Mouse (Mus musculus): ENCODE results near the gene Usp17lc. TPM values are rescaled to one million over a fixed set of nuclear protein-coding genes. Genes with fewer than 3 reads are reported as not detected.

The Usp17lc gene
- polyA plus RNA-seq, 1 experiment from 2014 or later, result not detected

Small RNA genes within 50 kb of the gene (microRNA-seq; reads per million reads assigned to microRNA genes)
- not detected for gene Gm25774

Other genes with a start within 250 kb of the Usp17lc start
- not detected in 2 replicates for gene Olfr591, start 236.7 kb upstream of the Usp17lc start, polyA plus RNA-seq (2015; fragmentation: Nextera tagmentation; extraction: Ambion mirVana)
- not detected in 2 replicates for gene Olfr592, start 230.3 kb upstream of the Usp17lc start, polyA plus RNA-seq (2015; fragmentation: Nextera tagmentation; extraction: Ambion mirVana)
- not detected in 2 replicates for gene Olfr593, start 203.2 kb upstream of the Usp17lc start, polyA plus RNA-seq (2015; fragmentation: Nextera tagmentation; extraction: Ambion mirVana)
- gene Olfr594, start 198.1 kb upstream of the Usp17lc start, polyA plus RNA-seq (2015; fragmentation: Nextera tagmentation; extraction: Ambion mirVana), result not detected in 2 replicates
- gene Usp17ld, start 162.6 kb upstream of the Usp17lc start, polyA plus RNA-seq (2015; fragmentation: Nextera tagmentation; extraction: Ambion mirVana), result not detected in 2 replicates
- not detected in 2 replicates for gene Olfr596, start 109.4 kb upstream of the Usp17lc start, polyA plus RNA-seq (2015; fragmentation: Nextera tagmentation; extraction: Ambion mirVana)
- gene Olfr597, start 98.8 kb upstream of the Usp17lc start, polyA plus RNA-seq (2015; fragmentation: Nextera tagmentation; extraction: Ambion mirVana), result not detected in 2 replicates
- not detected in 2 replicates for gene Olfr598, start 91.5 kb upstream of the Usp17lc start, polyA plus RNA-seq (2015; fragmentation: Nextera tagmentation; extraction: Ambion mirVana)
- not detected in 2 replicates for gene Olfr599, start 79.2 kb upstream of the Usp17lc start, polyA plus RNA-seq (2015; fragmentation: Nextera tagmentation; extraction: Ambion mirVana)
- gene Olfr600, start 65.4 kb upstream of the Usp17lc start, polyA plus RNA-seq (2015; fragmentation: Nextera tagmentation; extraction: Ambion mirVana), result not detected in 2 replicates
- gene Olfr601, start 52.4 kb upstream of the Usp17lc start, polyA plus RNA-seq (2015; fragmentation: Nextera tagmentation; extraction: Ambion mirVana), result not detected in 2 replicates
- gene Olfr603, start 28.9 kb upstream of the Usp17lc start, polyA plus RNA-seq (2015; fragmentation: Nextera tagmentation; extraction: Ambion mirVana), result not detected in 2 replicates
- gene Olfr605, start 30.4 kb downstream of the Usp17lc start, polyA plus RNA-seq (2015; fragmentation: Nextera tagmentation; extraction: Ambion mirVana), result not detected in 2 replicates
- not detected in 2 replicates for gene Olfr606, start 34.0 kb downstream of the Usp17lc start, polyA plus RNA-seq (2015; fragmentation: Nextera tagmentation; extraction: Ambion mirVana)
- not detected in 2 replicates for gene Olfr607, start 49.1 kb downstream of the Usp17lc start, polyA plus RNA-seq (2015; fragmentation: Nextera tagmentation; extraction: Ambion mirVana)
- not detected in 2 replicates for gene Olfr608, start 54.8 kb downstream of the Usp17lc start, polyA plus RNA-seq (2015; fragmentation: Nextera tagmentation; extraction: Ambion mirVana)
- gene Olfr609, start 83.0 kb downstream of the Usp17lc start, polyA plus RNA-seq (2015; fragmentation: Nextera tagmentation; extraction: Ambion mirVana), result not detected in 2 replicates
- gene Olfr610, start 97.0 kb downstream of the Usp17lc start, polyA plus RNA-seq (2015; fragmentation: Nextera tagmentation; extraction: Ambion mirVana), result not detected in 2 replicates
- not detected in 2 replicates for gene Olfr611, start 105.8 kb downstream of the Usp17lc start, polyA plus RNA-seq (2015; fragmentation: Nextera tagmentation; extraction: Ambion mirVana)
- gene Olfr612, start 127.6 kb downstream of the Usp17lc start, polyA plus RNA-seq (2015; fragmentation: Nextera tagmentation; extraction: Ambion mirVana), result not detected in 2 replicates
- not detected in 2 replicates for gene Olfr613, start 133.0 kb downstream of the Usp17lc start, polyA plus RNA-seq (2015; fragmentation: Nextera tagmentation; extraction: Ambion mirVana)
- not detected in 2 replicates for gene Olfr615, start 141.0 kb downstream of the Usp17lc start, polyA plus RNA-seq (2015; fragmentation: Nextera tagmentation; extraction: Ambion mirVana)
- gene Olfr616, start 154.1 kb downstream of the Usp17lc start, polyA plus RNA-seq (2015; fragmentation: Nextera tagmentation; extraction: Ambion mirVana), result not detected in 2 replicates
- gene Olfr617, start 158.0 kb downstream of the Usp17lc start, polyA plus RNA-seq (2015; fragmentation: Nextera tagmentation; extraction: Ambion mirVana), result not detected in 2 replicates
- gene Olfr618, start 175.0 kb downstream of the Usp17lc start, polyA plus RNA-seq (2015; fragmentation: Nextera tagmentation; extraction: Ambion mirVana), result 0.16 TPM in 1 of 2 replicates, not detected in the other
- gene Olfr619, start 185.5 kb downstream of the Usp17lc start, polyA plus RNA-seq (2015; fragmentation: Nextera tagmentation; extraction: Ambion mirVana), result not detected in 2 replicates
- gene Olfr620, start 197.5 kb downstream of the Usp17lc start, polyA plus RNA-seq (2015; fragmentation: Nextera tagmentation; extraction: Ambion mirVana), result not detected in 2 replicates
- gene Olfr622, start 227.6 kb downstream of the Usp17lc start, polyA plus RNA-seq (2015; fragmentation: Nextera tagmentation; extraction: Ambion mirVana), result not detected in 2 replicates
- not detected in 2 replicates for gene Olfr623, start 248.6 kb downstream of the Usp17lc start, polyA plus RNA-seq (2015; fragmentation: Nextera tagmentation; extraction: Ambion mirVana)